Mouse (Mus musculus) retina, adult 2 months (tissue): ENCODE measurements around the gene Gpx7.

ENCODE experiments used
- DNase-seq: peaks from one replicate; pipeline ENCODE4 v3.0.0-alpha.2; 2012; ENCODE audit warnings: low read depth, low spot score

Gpx7 gene

GRCm38 (mm10) chr4:108406861-108407401 lies at the start of gene Gpx7:
Gene Gpx7 (minus strand): TSS chr4:108406961.
- DNase-seq: no peak

- no peak for DNase-seq
These were observed 49.3 kb upstream of the Gpx7 start for GRCm38 (mm10) chr4:108456028-108456427.

GRCm38 (mm10) chr4:108448091-108448490 lies 41.3 kb upstream of the Gpx7 start:
- DNase-seq: no peak

GRCm38 (mm10) chr4:108438082-108438840 lies 31.5 kb upstream of the Gpx7 start:
- DNase-seq: no peak

- DNase-seq: no peak
These were observed 29.5 kb upstream of the Gpx7 start for GRCm38 (mm10) chr4:108436225-108436624.

GRCm38 (mm10) chr4:108435646-108436045 lies 28.9 kb upstream of the Gpx7 start:
- DNase-seq: no peak

GRCm38 (mm10) chr4:108434781-108435180 lies 28.0 kb upstream of the Gpx7 start:
- DNase-seq: no peak

- no peak for DNase-seq
These were observed 27.5 kb upstream of the Gpx7 start for GRCm38 (mm10) chr4:108434221-108434620.

GRCm38 (mm10) chr4:108433341-108433740 lies 26.6 kb upstream of the Gpx7 start:
- DNase-seq: no peak

- DNase-seq: no peak
These were observed 24.8 kb upstream of the Gpx7 start for GRCm38 (mm10) chr4:108431561-108431936.

GRCm38 (mm10) chr4:108430656-108431560 lies 24.1 kb upstream of the Gpx7 start:
- no peak for DNase-seq

- DNase-seq: no peak
These were observed 21.6 kb upstream of the Gpx7 start for GRCm38 (mm10) chr4:108428341-108428721.

- no peak for DNase-seq
These were observed 21.1 kb upstream of the Gpx7 start for GRCm38 (mm10) chr4:108427719-108428340.

- DNase-seq: no peak
These were observed 17.8 kb upstream of the Gpx7 start for GRCm38 (mm10) chr4:108424587-108424986.

GRCm38 (mm10) chr4:108407621-108408020 lies 860 bp upstream of the Gpx7 start:
- DNase-seq: no peak

- peak; percentile 20 for DNase-seq
These were observed 462 bp downstream of the Gpx7 start for GRCm38 (mm10) chr4:108406138-108406860.

GRCm38 (mm10) chr4:108405766-108406137 lies 1.0 kb downstream of the Gpx7 start:
- DNase-seq: no peak

- DNase-seq: no peak
These were observed 2.7 kb downstream of the Gpx7 start for GRCm38 (mm10) chr4:108403861-108404635.

GRCm38 (mm10) chr4:108400395-108400794 lies 6.4 kb downstream of the Gpx7 start:
- DNase-seq: no peak

GRCm38 (mm10) chr4:108394236-108394635 lies 12.5 kb downstream of the Gpx7 start:
- DNase-seq: no peak

- DNase-seq: no peak
These were observed 14.2 kb downstream of the Gpx7 start for GRCm38 (mm10) chr4:108392558-108392957.
